Mouse (Mus musculus): ENCODE results near the gene Trmt10c. TPM values are rescaled to one million over a fixed set of nuclear protein-coding genes. Genes with fewer than 3 reads are reported as not detected.

Gene Trmt10c
- polyA plus RNA-seq, 1 experiment, result 7.3 TPM

DNA sequence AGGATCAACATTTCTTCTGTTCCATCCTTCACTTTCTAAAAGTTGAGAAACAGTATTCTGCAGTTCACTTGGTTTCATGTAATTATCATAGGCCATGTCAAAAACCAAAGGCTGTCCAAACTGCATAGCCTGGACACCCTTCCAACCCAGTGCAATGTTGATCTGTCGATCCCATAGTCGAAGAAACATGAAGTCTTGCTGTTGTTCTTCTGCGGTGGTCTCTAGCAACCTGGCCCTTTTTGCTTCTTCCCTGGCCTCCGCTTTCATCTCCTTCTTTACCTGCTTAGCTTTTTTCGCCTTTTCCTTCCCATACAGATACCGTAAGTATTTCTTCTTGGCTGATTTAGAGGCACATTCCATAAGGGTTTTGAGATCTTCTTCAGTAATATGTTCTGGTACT is 3.1 kb downstream of the Trmt10c start:
- TF ChIP-seq CTCF (IDR thresholded peaks at IDR 0.05; ENCODE audit: borderline replicate concordance, insufficient read depth, low read depth, low read length) (no peak), POLR2A (IDR thresholded peaks at IDR 0.05; ENCODE audit: borderline replicate concordance, insufficient read depth, low read length) (no peak)
- Histone ChIP-seq H3K27me3 (ENCODE audit: control insufficient read depth, insufficient read depth, low read length) (no peaks in the 10 kb centered on the region), H3K4me3 (replicated peaks; ENCODE audit: insufficient read depth, low read depth, low read length) (no peak overlapping the region), H3K27ac (ENCODE audit: insufficient read depth, low read length) (no peak overlapping the region), H3K4me1 (ENCODE audit: control insufficient read depth, insufficient read depth, low read length) (peaks cover 3% of the 10 kb centered on the region)
- WGBS, result 93% methylated on average over 6 of the region's 6 CpGs
- no peak for DNase-seq

DNA sequence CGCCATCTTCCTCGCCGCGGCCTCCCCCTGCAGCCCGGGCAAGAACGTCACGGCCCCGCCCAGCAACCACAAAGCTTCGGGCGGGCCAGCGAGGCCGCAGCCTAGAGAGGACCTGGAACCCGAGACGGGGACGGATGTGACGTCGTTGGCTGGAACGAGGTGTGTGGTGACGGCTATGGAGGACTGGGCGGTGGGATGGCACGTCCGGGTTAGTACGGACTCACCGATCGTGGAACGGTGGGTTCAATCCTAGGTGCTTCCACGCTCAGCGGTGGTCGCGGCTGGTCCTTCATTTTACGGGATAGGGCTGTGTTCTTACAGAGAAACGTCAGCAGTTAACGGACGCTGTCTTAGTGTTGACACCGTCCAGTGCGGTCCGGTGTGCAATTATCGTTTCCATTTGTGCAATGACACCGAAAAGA is 7.9 kb downstream of the Trmt10c start, which contains the start of gene Pcnp:
Pcnp (minus strand) TSS at position 79 of the 422 bp plus-strand sequence.
- DNase-seq, result peak; percentile 98
- peak; percentile 99 for TF ChIP-seq POLR2A (IDR thresholded peaks at IDR 0.05; ENCODE audit: borderline replicate concordance, insufficient read depth, low read length)
- TF ChIP-seq CTCF (IDR thresholded peaks at IDR 0.05; ENCODE audit: borderline replicate concordance, insufficient read depth, low read depth, low read length), result no peak
- H3K27ac ChIP-seq (ENCODE audit: insufficient read depth, low read length), result peak within 1 kb of the TSS; percentile 80
- H3K27me3 ChIP-seq (ENCODE audit: control insufficient read depth, insufficient read depth, low read length), result no peaks in the 10 kb centered on the region
- no peaks in the 10 kb centered on the region; the same call in 1 of the 2 replicates for H3K4me1 ChIP-seq (ENCODE audit: control insufficient read depth, insufficient read depth, low read length)
- under 1% methylated on average over 39 of the region's 39 CpGs for WGBS
- peak within 1 kb of the TSS; percentile 98 for H3K4me3 ChIP-seq (replicated peaks; ENCODE audit: insufficient read depth, low read depth, low read length)

DNA sequence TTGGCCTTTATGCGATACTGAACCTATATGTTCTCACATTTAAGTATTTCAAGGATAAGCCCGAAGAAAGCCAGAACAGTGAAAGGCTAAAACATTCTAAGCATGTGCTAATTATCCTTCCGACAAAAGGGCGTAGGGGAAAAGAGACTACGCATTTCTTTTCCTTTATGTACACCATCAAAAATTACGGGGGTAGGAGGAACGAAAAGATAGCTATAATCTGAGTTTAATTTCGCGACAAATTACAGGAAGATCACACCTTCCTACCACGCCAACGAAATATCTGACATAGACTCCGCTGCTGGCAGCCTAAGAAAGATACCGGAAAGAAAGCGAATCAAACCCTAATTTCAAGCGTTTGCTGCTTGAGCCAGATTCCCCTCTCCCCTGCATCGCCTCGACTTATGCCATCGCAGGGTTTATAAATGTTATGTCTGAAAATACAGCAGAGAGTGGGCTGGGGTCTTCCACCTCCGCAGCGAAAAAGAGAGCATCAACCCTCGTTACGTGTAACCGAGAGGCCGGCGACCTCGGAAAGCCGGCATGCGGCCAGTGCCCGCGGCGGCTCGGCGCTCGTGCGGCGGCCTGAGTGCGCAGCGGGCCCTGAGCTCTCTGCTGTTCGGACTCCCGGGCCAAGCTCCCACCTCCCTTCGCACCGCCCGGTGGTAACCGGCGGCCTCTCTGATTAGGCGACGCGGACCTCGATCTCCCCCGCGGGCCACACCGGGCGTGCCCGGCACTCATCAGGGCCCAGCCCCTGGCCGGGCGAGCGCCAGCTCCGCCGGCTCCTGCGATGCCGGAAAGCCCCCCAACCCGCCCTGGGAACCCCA is 8.7 kb downstream of the Trmt10c start:
- no peaks in the 10 kb centered on the region for H3K27me3 ChIP-seq (ENCODE audit: control insufficient read depth, insufficient read depth, low read length)
- WGBS, result under 1% methylated on average over 62 of the region's 62 CpGs
- H3K4me3 ChIP-seq (replicated peaks; ENCODE audit: insufficient read depth, low read depth, low read length), result peak overlapping the region; percentile 98
- peak in 1 of 2 experiments; percentile 75 for DNase-seq
- H3K27ac ChIP-seq (ENCODE audit: insufficient read depth, low read length), result peak overlapping the region; percentile 30
- H3K4me1 ChIP-seq (ENCODE audit: control insufficient read depth, insufficient read depth, low read length), result no peaks in the 10 kb centered on the region; the same call in 1 of the 2 replicates
- TF ChIP-seq POLR2A (IDR thresholded peaks at IDR 0.05; ENCODE audit: borderline replicate concordance, insufficient read depth, low read length), result no peak
- TF ChIP-seq CTCF (IDR thresholded peaks at IDR 0.05; ENCODE audit: borderline replicate concordance, insufficient read depth, low read depth, low read length), result no peak

- no peak for TF ChIP-seq POLR2A (IDR thresholded peaks at IDR 0.05; ENCODE audit: borderline replicate concordance, insufficient read depth, low read length)
- no peak for TF ChIP-seq CTCF (IDR thresholded peaks at IDR 0.05; ENCODE audit: borderline replicate concordance, insufficient read depth, low read depth, low read length)
- Histone ChIP-seq H3K27ac (ENCODE audit: insufficient read depth, low read length) (no peak overlapping the region), H3K27me3 (ENCODE audit: control insufficient read depth, insufficient read depth, low read length) (no peaks in the 10 kb centered on the region), H3K4me3 (replicated peaks; ENCODE audit: insufficient read depth, low read depth, low read length) (peak overlapping the region; percentile 98), H3K4me1 (ENCODE audit: control insufficient read depth, insufficient read depth, low read length) (no peaks in the 10 kb centered on the region; the same call in 1 of the 2 replicates)
- no peak for DNase-seq
- 27% methylated on average over 12 of the region's 12 CpGs for WGBS
Observed at GRCm38 (mm10) chr16:56027854-56028629, 9.6 kb downstream of the Trmt10c start.

GRCm38 (mm10) chr16:56019660-56020059 is 18.0 kb downstream of the Trmt10c start:
- Histone ChIP-seq H3K4me3 (replicated peaks; ENCODE audit: insufficient read depth, low read depth, low read length) (no peak overlapping the region), H3K27me3 (ENCODE audit: control insufficient read depth, insufficient read depth, low read length) (no peaks in the 10 kb centered on the region), H3K4me1 (ENCODE audit: control insufficient read depth, insufficient read depth, low read length) (no peaks in the 10 kb centered on the region; the same call in 1 of the 2 replicates), H3K27ac (ENCODE audit: insufficient read depth, low read length) (no peak overlapping the region)
- no peak for DNase-seq
- TF ChIP-seq POLR2A (IDR thresholded peaks at IDR 0.05; ENCODE audit: borderline replicate concordance, insufficient read depth, low read length), result no peak
- TF ChIP-seq CTCF (IDR thresholded peaks at IDR 0.05; ENCODE audit: borderline replicate concordance, insufficient read depth, low read depth, low read length), result no peak
- WGBS, result 98% methylated on average over 7 of the region's 7 CpGs

DNA sequence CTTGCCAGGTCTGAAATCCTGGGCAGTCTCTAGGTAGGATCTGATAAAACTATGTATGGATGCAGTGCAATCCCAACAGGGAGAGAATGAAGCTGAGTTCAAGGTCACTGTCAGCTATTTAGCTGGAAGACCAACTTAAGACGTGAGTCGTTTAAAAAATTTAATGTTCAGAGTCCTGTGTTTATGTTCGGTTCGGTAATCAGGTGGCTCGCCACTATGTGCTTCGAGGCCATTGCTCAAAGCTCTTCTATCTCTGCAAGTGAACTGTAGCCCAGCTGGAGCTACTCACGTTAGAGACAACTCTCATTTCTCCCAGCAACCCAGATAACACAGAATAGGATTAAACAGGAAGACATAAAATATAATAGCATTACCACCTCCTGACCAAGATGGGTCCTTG is 23.5 kb downstream of the Trmt10c start:
- Histone ChIP-seq H3K27ac (ENCODE audit: insufficient read depth, low read length) (no peak overlapping the region), H3K27me3 (ENCODE audit: control insufficient read depth, insufficient read depth, low read length) (no peaks in the 10 kb centered on the region), H3K4me1 (ENCODE audit: control insufficient read depth, insufficient read depth, low read length) (no peaks in the 10 kb centered on the region), H3K4me3 (replicated peaks; ENCODE audit: insufficient read depth, low read depth, low read length) (no peak overlapping the region)
- no peak for TF ChIP-seq POLR2A (IDR thresholded peaks at IDR 0.05; ENCODE audit: borderline replicate concordance, insufficient read depth, low read length)
- TF ChIP-seq CTCF (IDR thresholded peaks at IDR 0.05; ENCODE audit: borderline replicate concordance, insufficient read depth, low read depth, low read length), result no peak
- 87% methylated on average over 7 of the region's 7 CpGs for WGBS
- DNase-seq, result no peak

DNA sequence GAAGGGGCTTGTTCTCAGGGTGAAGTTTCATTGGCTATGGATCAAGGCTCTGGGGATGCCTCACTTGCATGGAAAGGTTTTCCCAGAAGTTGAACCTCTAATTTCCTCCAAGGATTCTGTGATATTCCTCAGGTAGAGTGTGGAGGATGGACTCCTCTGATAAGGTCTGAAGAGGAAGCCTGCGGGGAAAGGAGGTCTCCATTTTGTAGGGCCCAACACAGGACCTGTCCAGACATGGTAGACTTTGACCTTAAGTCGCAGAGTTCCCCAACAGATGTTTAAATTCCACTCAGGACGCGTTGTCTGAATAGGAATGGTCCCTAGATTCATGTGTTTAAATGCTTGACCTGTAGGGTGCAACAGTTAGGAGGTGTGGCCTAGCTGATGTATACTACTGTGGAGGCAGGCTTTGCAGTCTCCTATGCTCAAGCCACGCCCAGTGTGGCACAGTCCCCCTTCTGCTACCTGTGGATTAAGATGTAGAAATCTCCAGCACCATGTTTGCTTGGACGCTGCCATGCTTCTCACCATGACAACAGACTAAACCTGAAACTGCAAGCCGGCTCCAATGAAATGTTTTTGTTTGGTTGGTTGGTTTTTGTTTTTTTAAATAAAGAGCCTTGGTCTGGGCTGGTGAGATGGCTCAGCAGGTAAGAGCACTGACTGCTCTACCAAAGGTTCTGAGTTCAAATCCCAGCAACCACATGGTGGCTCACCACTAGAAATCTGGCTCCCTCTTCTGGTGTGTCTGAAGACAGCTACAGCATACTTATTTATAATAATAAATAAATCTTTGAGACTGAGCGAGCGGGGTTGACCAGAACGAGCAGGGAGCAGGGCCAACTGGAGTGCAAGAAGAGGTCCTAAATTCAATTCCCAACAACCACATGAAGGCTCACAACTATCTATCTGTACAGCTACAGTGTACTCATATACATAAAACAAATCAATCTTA is 24.6 kb downstream of the Trmt10c start:
- H3K4me3 ChIP-seq (replicated peaks; ENCODE audit: insufficient read depth, low read depth, low read length), result no peak overlapping the region
- no peak for TF ChIP-seq CTCF (IDR thresholded peaks at IDR 0.05; ENCODE audit: borderline replicate concordance, insufficient read depth, low read depth, low read length)
- no peak for TF ChIP-seq POLR2A (IDR thresholded peaks at IDR 0.05; ENCODE audit: borderline replicate concordance, insufficient read depth, low read length)
- DNase-seq, result no peak
- no peaks in the 10 kb centered on the region for H3K27me3 ChIP-seq (ENCODE audit: control insufficient read depth, insufficient read depth, low read length)
- no peak overlapping the region for H3K27ac ChIP-seq (ENCODE audit: insufficient read depth, low read length)
- 90% methylated on average over 10 of the region's 10 CpGs for WGBS
- H3K4me1 ChIP-seq (ENCODE audit: control insufficient read depth, insufficient read depth, low read length), result no peaks in the 10 kb centered on the region
